Mouse (Mus musculus): Measurements from ENCODE around the gene B3gnt5. TPM values are rescaled to one million over a fixed set of nuclear protein-coding genes. Genes with fewer than 3 reads are reported as not detected.

The B3gnt5 gene
- polyA plus RNA-seq, 1 experiment from 2014 or later: 0.37 TPM

GRCm38 (mm10) chr16:19818801-19819200, 58.8 kb downstream of the B3gnt5 start:
- WGBS (ENCODE audit: insufficient replicate concordance): 62% methylated on average over 2 of the region's 2 CpGs

More at GRCm38 (mm10) chr16:19818801-19819200, 58.8 kb downstream of the B3gnt5 start:
- H3K4me2 ChIP-seq: no peak overlapping the region
- H3K4me3 ChIP-seq (replicated peaks): no peak overlapping the region
- no peaks in the 10 kb centered on the region for H3K4me1 ChIP-seq (replicated peaks)
- no peak for ATAC-seq (ENCODE audit: insufficient read depth)
- H3K36me3 ChIP-seq (replicated peaks): no peaks in the 10 kb centered on the region
- no peaks in the 10 kb centered on the region for H3K9me3 ChIP-seq (replicated peaks)
- H3K27ac ChIP-seq (replicated peaks): no peak overlapping the region
- H3K9ac ChIP-seq: no peak overlapping the region
- H3K27me3 ChIP-seq: no peaks in the 10 kb centered on the region

Other genes starting within 250 kb of the B3gnt5 start
- gene Olfr167, start 237.9 kb upstream of the B3gnt5 start, polyA plus RNA-seq (2015; fragmentation: Nextera tagmentation; extraction: Ambion mirVana): not detected in 2 replicates
- gene Olfr168, start 224.7 kb upstream of the B3gnt5 start, polyA plus RNA-seq (2015; fragmentation: Nextera tagmentation; extraction: Ambion mirVana): not detected in 2 replicates
- gene Olfr169, start 188.4 kb upstream of the B3gnt5 start, polyA plus RNA-seq (2015; fragmentation: Nextera tagmentation; extraction: Ambion mirVana): not detected in 2 replicates
- not detected in 2 replicates for gene Olfr170, start 148.3 kb upstream of the B3gnt5 start, polyA plus RNA-seq (2015; fragmentation: Nextera tagmentation; extraction: Ambion mirVana)
- not detected in 2 replicates for gene Olfr171, start 130.3 kb upstream of the B3gnt5 start, polyA plus RNA-seq (2015; fragmentation: Nextera tagmentation; extraction: Ambion mirVana)
- gene Lamp3, start 53.8 kb upstream of the B3gnt5 start, polyA plus RNA-seq (2015; fragmentation: Nextera tagmentation; extraction: Ambion mirVana): not detected in 2 replicates
- 11.1 and 12.0 TPM in 2 replicates for gene Klhl6, start 222.8 kb downstream of the B3gnt5 start, polyA plus RNA-seq (2015; fragmentation: Nextera tagmentation; extraction: Ambion mirVana)

All from liver, embryonic 15.5 days (tissue).